In genomic region chrX:166291266-166291665, GRCm38 (mm10) we compare ENCODE assay signal across 31 mouse cellular contexts. TPM values are rescaled to one million over a fixed set of nuclear protein-coding genes. Genes with fewer than 3 reads are reported as not detected.
A peak's percentile ranks its signal among the peaks of the same experiment; 100 is the strongest.
DNase-seq lines count a peak whose midpoint lies in the region; ATAC-seq and TF ChIP-seq lines count a peak whose summit lies in the region.
"Had no signal": no experiment of that assay in that cellular context is flagged by ENCODE, and none has a peak within 500 bp of the region (broad histone marks: within the 10 kb centered on the region; RNA-seq: fewer than 3 reads in every experiment).

No protein-coding gene starts in this region.

- TF ChIP-seq POLR2A in lung, adult 2 months (IDR thresholded peaks at IDR 0.05; ENCODE audit: borderline replicate concordance, extremely low read depth, low read depth, low read length), result no peak

- no peak overlapping the region for H3K9ac ChIP-seq in stomach, embryonic 14.5 days (replicated peaks; ENCODE audit: low read depth, low read length)
- H3K9ac ChIP-seq: forebrain, embryonic 12.5 days; forebrain, postnatal 0 days; hindbrain, embryonic 15.5 days; kidney, embryonic 15.5 days; limb, embryonic 15.5 days; liver, embryonic 13.5 days; neural tube, embryonic 12.5 days had no signal

- no peak overlapping the region for H3K4me3 ChIP-seq in left cerebral cortex, adult 2 months
- H3K4me3 ChIP-seq in lung, adult 2 months (replicated peaks; ENCODE audit: extremely low read depth, low read depth, low read length), result no peak overlapping the region
- H3K4me3 ChIP-seq in stomach, embryonic 14.5 days (ENCODE audit: low read depth, low read length), result no peak overlapping the region
- H3K4me3 ChIP-seq: forebrain, embryonic 12.5 days; hindbrain, embryonic 10.5 days; hindbrain, embryonic 15.5 days; kidney, embryonic 15.5 days; limb, embryonic 10.5 days; limb, embryonic 15.5 days; liver, embryonic 13.5 days; myocyte; neural tube, embryonic 12.5 days had no signal

- no peak for DNase-seq in left cerebral cortex, adult 2 months (ENCODE audit: extremely low spot score in 1 of 2, low spot score in 2 of 2)
- DNase-seq in left cerebral cortex, adult 11 months (ENCODE audit: low spot score), result no peak
- peak; percentile 11 for DNase-seq in lung, postnatal 10 days
- no peak for DNase-seq in lung, adult 2 months
- DNase-seq in gastrocnemius, postnatal 14 days, result no peak
- DNase-seq: adrenal gland, postnatal 14 days; cerebellum, adult 11-12 months; cerebellum, postnatal 10 days; forebrain, postnatal 0 days; gastrocnemius, postnatal 10 days; heart, postnatal 14 days; kidney, adult 11 months; kidney, postnatal 25 days; liver, embryonic 13.5 days; right cerebral cortex, adult 18-20 months; spleen, adult 18-20 months; thymus, postnatal 14 days had no signal

- no peaks in the 10 kb centered on the region for H3K4me1 ChIP-seq in lung, adult 2 months (ENCODE audit: control insufficient read depth, insufficient read depth, low read length)
- H3K4me1 ChIP-seq in stomach, embryonic 14.5 days (ENCODE audit: control insufficient read depth, insufficient read depth, low read length), result 0 out of 2 replicates have a peak, but pooled peaks cover 10% of the 10 kb centered on the region
- H3K4me1 ChIP-seq: kidney, embryonic 15.5 days; limb, embryonic 10.5 days; limb, embryonic 15.5 days; liver, embryonic 13.5 days; neural tube, embryonic 12.5 days had no signal

- TF ChIP-seq CTCF in left cerebral cortex, adult 2 months (IDR thresholded peaks at IDR 0.05), result no peak
- no peak for TF ChIP-seq CTCF in lung, adult 2 months (IDR thresholded peaks at IDR 0.05; ENCODE audit: insufficient read depth, low read length)

- H3K9me3 ChIP-seq in stomach, embryonic 14.5 days (ENCODE audit: control insufficient read depth, low read depth, low read length), result no peaks in the 10 kb centered on the region
- H3K9me3 ChIP-seq: forebrain, embryonic 12.5 days; hindbrain, embryonic 10.5 days; hindbrain, embryonic 15.5 days; kidney, embryonic 15.5 days; limb, embryonic 10.5 days; limb, embryonic 15.5 days; liver, embryonic 13.5 days; neural tube, embryonic 12.5 days had no signal

- ATAC-seq in stomach, embryonic 14.5 days (ENCODE audit: insufficient number of reproducible peaks, insufficient read depth, low FRiP score, low read depth), result peak; percentile 72; the same call in 1 of the 2 replicates
- no peak for ATAC-seq in inflammation-experienced regulatory T-cells, adult 6 months
- no peak for ATAC-seq in cerebellum, adult (ENCODE audit: insufficient number of reproducible peaks, low FRiP score, low TSS enrichment)
- ATAC-seq: forebrain, postnatal 0 days; Patski had no signal

- H3K27ac ChIP-seq in left cerebral cortex, adult 2 months, result peak overlapping the region; percentile 4; the same call in 1 of the 2 replicates
- H3K27ac ChIP-seq in stomach, embryonic 14.5 days (ENCODE audit: low read length), result peak overlapping the region; percentile 15; the same call in 1 of the 2 replicates
- H3K27ac ChIP-seq: forebrain, embryonic 12.5 days; hindbrain, embryonic 10.5 days; hindbrain, embryonic 15.5 days; kidney, embryonic 15.5 days; limb, embryonic 10.5 days; limb, embryonic 15.5 days; liver, embryonic 13.5 days; macrophage; neural tube, embryonic 12.5 days had no signal

- WGBS in lung, adult 2 months, result 47% methylated on average over 3 of the region's 3 CpGs
- 26% methylated on average over 3 of the region's 3 CpGs for WGBS in stomach, embryonic 14.5 days

- H3K36me3 ChIP-seq in stomach, embryonic 14.5 days (ENCODE audit: control insufficient read depth, insufficient read depth, low read length), result no peaks in the 10 kb centered on the region
- H3K36me3 ChIP-seq: forebrain, embryonic 12.5 days; hindbrain, embryonic 10.5 days; hindbrain, embryonic 15.5 days; kidney, embryonic 15.5 days; limb, embryonic 10.5 days; limb, embryonic 15.5 days; liver, embryonic 13.5 days; neural tube, embryonic 12.5 days had no signal

- no peak overlapping the region for H3K4me2 ChIP-seq in stomach, embryonic 14.5 days (replicated peaks; ENCODE audit: low read depth, low read length)
- H3K4me2 ChIP-seq: forebrain, embryonic 12.5 days; hindbrain, embryonic 15.5 days; kidney, embryonic 15.5 days; limb, embryonic 15.5 days; liver, embryonic 13.5 days; neural tube, embryonic 12.5 days had no signal

- intact Hi-C loops in left cerebral cortex, adult 2 months (cut with DNase I), result no loop called here
- intact Hi-C loops in gastrocnemius, postnatal 14 days (cut with DNase I; ENCODE audit: low total_unique reads), result no loop called here

- H3K27me3 ChIP-seq in stomach, embryonic 14.5 days (ENCODE audit: control insufficient read depth, insufficient read depth, low read length), result no peaks in the 10 kb centered on the region
- H3K27me3 ChIP-seq: hindbrain, embryonic 15.5 days; liver, embryonic 13.5 days; neural tube, embryonic 12.5 days had no signal

RNA-seq across cellular contexts. Expression of gene Gpm6b, which starts 52.6 kb away (rescaled TPM):
- total RNA-seq in left cerebral cortex, adult 2 months (2021), result 100 to 1,000 TPM; 598 to 621 TPM
- 16.4 and 20.2 TPM in 2 replicates for polyA plus RNA-seq in lung, adult 2 months (2012; rRNA removed)
- 47.5 and 50.4 TPM in 2 replicates for polyA plus RNA-seq in stomach, embryonic 14.5 days (2014; fragmentation: Nextera tagmentation; extraction: Ambion mirVana)
- 10 to 100 TPM in 1 of 2 experiments, 1 to 10 TPM in 1; 5.4 to 10.4 TPM for total RNA-seq in gastrocnemius, postnatal 14 days (2021)
- polyA plus RNA-seq in inflammation-experienced regulatory T-cells, adult 6 months (2017; shearing (Covaris generic)), result 10 to 100 TPM; 25.8 to 61.6 (median 50.7) TPM
- total RNA-seq: megakaryocyte-erythroid progenitor cell, adult 5-6 weeks had no signal
